Mouse (Mus musculus) brain, adult 2 months (tissue): ENCODE results near the gene Ccdc124.

Experiments used
- DNase-seq: peaks from one replicate; pipeline ENCODE4 v3.0.0; 2011; ENCODE audit warnings: low read depth, low spot score

Ccdc124 gene

DNA sequence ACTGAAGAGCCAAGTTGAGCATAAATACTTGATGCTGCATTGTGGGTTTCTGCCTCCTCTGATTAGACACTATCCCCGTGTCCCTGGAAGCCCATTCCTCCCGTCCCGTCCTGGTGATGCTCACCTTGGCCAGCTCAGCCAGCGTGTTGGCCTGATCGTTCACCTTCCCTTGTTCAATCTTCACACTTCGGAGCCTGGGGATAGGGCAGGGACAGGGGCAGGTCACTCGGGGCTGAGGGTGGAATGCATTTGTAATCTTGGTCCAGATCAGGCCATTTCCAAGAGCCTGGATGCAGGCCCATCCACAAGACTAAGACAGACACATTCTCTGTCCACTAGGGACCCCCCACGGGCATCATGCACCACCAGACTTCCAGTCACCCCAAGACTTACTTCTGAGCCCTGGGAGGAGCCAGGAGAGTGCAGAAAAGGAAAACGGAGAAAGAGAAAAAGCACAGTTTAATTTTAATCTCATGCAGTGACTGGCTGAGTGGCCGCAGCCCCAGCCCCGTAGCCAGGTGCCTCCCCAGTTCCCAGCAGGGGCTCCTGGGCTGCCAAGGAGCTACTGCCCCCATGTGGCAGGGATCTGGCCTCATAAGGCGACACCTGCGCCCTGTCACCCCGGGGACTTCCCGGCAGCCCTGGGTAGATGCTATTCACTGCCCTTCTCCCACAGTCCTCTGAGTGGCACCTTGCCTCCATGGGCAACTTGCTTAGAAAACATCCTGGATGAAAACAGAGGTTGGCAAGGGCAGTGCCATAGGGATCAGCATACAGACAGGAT is 27.2 kb downstream of the Ccdc124 start:
- DNase-seq, result no peak

GRCm38 (mm10) chr8:70845108-70845507 is 28.6 kb downstream of the Ccdc124 start:
- DNase-seq, result no peak

- DNase-seq, result peak; percentile 87
Measured at GRCm38 (mm10) chr8:70844523-70844922, 29.2 kb downstream of the Ccdc124 start.

DNA sequence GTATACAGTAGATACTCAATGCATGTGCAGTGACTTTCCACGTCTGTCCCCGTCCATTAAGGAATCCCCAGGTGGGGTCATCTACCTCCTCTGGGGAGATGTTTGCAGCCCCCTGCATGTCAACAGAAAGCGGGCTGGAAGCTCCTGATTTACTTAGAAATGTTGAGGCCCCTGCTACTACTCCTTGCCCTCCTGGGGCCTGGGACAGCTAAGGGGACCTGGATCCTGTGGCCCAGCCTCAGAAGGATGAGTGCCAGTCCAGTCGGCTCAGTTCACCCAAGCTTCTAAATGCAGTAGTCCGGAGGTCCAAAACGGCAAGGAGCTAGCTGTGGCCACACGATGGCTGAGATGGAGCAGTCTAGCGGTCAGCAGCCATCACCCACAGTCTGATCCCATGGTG is 29.8 kb downstream of the Ccdc124 start:
- no peak for DNase-seq

DNA sequence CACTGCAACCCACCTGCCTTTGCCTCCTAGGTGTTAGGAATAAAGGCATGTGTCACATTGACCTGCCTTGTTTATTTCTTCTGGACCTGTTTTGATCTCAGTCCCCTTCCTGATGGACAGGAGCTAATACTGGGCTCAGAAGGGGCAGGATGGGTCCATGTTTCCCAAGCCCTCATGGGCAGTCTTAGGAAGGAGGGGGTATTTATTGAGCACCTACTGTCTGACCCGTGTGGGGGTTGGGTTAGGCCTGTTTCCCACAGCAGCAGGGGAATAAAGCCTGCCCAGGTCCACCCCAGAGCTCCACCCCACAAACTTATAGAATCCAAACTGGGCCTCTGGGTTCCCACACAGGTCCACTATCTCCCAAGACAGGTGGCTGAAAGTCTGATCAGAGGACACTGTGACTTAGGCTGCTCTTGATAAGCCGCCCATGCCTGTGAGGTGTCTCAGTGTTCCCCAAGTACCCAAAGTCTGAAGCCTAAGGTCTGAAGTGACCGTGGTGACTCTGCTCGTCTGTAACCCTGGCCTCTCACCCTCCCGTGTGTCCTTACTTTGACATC is 30.4 kb downstream of the Ccdc124 start:
- DNase-seq, result no peak

- DNase-seq, result no peak
Measured at GRCm38 (mm10) chr8:70842484-70842883, 31.3 kb downstream of the Ccdc124 start.

DNA sequence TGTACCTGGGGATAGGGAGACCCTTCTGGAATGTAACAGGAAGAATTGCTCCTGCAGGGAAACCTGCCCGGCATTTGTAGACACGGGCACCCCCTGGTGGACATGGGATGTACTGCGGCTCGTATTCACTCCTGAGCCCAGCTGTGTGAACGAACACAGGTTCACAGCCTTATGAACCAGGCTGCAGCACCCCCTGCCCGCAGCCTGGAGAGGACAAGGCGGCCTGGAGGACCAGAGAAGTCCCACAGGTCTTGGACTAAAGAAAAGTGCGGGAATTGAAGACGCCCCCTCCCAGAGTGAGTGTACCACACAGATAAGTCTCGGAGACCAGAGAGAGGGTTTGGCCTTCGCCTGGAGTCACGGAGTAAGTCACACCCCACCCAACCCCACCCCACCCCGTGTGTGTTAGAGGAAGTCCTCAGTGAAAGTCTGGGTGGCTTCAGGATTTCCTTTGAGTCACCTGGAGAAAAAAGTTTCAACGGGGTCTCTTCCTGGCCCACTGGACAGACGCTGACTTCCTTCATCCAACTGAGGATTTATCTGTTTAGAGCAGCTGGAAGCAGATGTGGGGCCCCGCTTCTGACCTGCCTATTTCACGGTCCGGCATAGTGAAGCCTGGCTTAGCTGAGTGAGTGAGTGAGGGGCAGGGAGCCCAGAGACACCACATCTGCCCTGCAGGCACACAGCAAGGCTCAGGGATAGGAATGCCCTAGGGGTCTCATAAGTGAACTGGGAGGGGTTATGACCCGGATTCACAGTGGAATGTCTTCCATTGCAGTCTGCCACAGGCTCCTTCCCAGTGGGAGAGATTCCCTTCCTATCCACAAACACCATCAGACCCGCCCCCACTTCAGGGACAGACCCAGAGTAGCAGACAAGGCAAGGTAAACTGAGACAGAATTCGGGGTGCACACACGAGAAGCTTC is 32.3 kb downstream of the Ccdc124 start:
- DNase-seq, result peak; percentile 88

DNA sequence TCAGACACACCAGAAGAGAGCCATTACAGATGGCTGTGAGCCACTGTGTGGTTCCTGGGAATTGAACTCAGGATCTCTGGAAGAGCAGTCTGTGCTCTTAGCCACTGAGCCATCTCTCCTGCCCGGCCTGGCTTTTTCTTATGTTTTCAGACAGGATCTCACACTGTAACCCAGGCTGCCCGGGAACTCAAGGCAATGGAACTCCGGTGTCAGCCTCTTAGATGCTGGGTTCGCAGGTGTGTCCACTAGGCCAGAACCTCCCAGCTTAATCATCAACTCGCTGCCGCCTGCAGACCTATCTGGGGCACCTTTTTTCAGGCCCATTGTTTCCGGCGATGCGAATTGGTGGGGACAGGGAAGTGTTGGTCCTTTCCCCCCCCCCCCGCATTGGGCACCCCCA is 33.1 kb downstream of the Ccdc124 start:
- no peak for DNase-seq

- peak; percentile 100 for DNase-seq
Measured at GRCm38 (mm10) chr8:70839408-70840351, 34.1 kb downstream of the Ccdc124 start, which contains the start of gene Arrdc2. Arrdc2 (minus strand) TSS chr8:70839720.

DNA sequence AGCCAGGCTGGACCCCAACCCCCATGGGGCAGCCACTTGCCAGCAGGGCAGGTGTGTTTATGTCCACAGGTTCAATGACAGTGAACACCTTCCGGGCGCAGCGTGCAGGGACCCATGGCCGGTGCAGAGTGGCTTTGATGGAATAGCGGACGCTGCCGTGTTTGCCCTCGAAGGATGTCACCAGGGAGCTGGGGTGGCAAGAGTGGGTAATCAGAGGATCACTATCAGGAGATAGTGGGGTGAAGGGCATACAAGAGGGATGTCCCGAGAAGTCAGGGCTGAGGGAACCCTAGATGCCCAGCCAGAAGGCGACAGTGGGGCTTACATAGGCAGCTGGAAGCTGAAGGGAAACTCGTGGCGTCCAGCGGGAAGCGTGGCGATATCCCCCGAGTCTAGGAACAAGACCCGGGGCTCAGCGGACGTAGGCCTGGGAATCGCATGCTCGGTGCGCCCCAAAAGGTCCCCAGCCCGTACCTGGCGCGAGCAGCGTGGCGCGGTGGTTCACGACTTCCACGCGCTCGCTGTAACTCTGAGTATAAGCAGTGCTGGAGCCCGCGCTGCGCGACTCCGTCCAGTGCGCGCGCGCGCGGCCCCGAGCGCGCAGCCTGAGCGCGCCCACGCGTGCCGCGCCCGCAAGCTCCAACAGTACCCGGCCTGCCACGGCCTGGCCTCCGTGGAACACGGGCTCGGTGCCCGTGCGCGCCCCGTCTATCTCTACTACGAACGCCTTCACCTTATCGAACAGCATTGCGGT is 34.9 kb downstream of the Ccdc124 start:
- DNase-seq, result peak; percentile 79

GRCm38 (mm10) chr8:70836666-70837065 is 37.1 kb downstream of the Ccdc124 start:
- DNase-seq, result no peak

GRCm38 (mm10) chr8:70834071-70834470 is 39.7 kb downstream of the Ccdc124 start:
- no peak for DNase-seq

GRCm38 (mm10) chr8:70833520-70833919 is 40.2 kb downstream of the Ccdc124 start:
- peak; percentile 76 for DNase-seq

GRCm38 (mm10) chr8:70833018-70833482 is 40.7 kb downstream of the Ccdc124 start:
- no peak for DNase-seq

GRCm38 (mm10) chr8:70832371-70832770 is 41.4 kb downstream of the Ccdc124 start:
- DNase-seq, result no peak

- DNase-seq, result no peak
Measured at GRCm38 (mm10) chr8:70831517-70831916, 42.2 kb downstream of the Ccdc124 start.

- DNase-seq, result no peak
Measured at GRCm38 (mm10) chr8:70827796-70828195, 45.9 kb downstream of the Ccdc124 start.

GRCm38 (mm10) chr8:70827010-70827409 is 46.7 kb downstream of the Ccdc124 start:
- DNase-seq, result no peak

GRCm38 (mm10) chr8:70825816-70826215 is 47.9 kb downstream of the Ccdc124 start:
- DNase-seq, result no peak

DNA sequence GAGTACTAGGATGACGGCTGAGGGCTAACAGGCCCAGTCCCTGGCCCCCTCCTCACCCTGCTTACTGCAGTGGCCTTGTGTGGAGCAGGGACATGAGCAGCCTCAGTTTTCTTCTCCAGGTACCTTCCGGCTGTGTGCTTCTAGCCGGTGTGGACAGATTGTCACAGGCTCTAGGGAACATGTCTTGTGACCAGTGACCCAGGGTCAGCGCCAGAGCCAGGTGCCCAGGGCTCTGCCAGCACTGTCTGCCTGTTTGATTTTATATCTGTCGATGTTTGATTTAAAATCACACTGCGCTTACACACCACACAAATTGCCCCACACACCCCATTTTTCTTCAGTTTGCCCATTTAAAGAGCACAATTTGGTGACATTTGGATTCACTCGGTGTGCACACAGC is 49.9 kb downstream of the Ccdc124 start:
- DNase-seq, result no peak
